Mouse (Mus musculus) liver, adult 2 months (tissue): ENCODE data around the gene Lsm7.

Experiments used
- CTCF ChIP-seq: fragments of 200-500 bp; IDR thresholded peaks from 2 replicates; pipeline ENCODE4 v1.5.1; 2011; ENCODE audit warnings: low read depth, low read length, control low read depth
- POLR2A ChIP-seq: fragments of 200-500 bp; IDR thresholded peaks from 2 replicates; pipeline ENCODE4 v1.6.1; 2011; ENCODE audit warnings: low read length, control low read depth; ENCODE audit not compliant: insufficient read depth; ENCODE audit errors: extremely low read depth

GRCm38 (mm10) chr10:80855749-80856073 lies 702 bp upstream of the Lsm7 start:
- no peak for TF ChIP-seq CTCF
- no peak for TF ChIP-seq POLR2A
